Mouse (Mus musculus) lung, adult 2 months (tissue): ENCODE measurements around the gene Pi4k2b. TPM values are rescaled to one million over a fixed set of nuclear protein-coding genes. Genes with fewer than 3 reads are reported as not detected.

Experiments used
- DNase-seq: peaks from one replicate; pipeline ENCODE4 v3.0.0; 2022
- H3K4me1 ChIP-seq: fragments of 200-500 bp; 2 replicates; pipeline ENCODE4 v1.6.1; 2011; ENCODE audit warnings: low read length; ENCODE audit not compliant: control insufficient read depth, insufficient read depth
- H3K4me3 ChIP-seq: fragments of 200-500 bp; replicated peaks from 2 replicates; pipeline ENCODE3; 2011; ENCODE audit warnings: low read depth, mild to moderate bottlenecking, control low read depth, low read length; ENCODE audit errors: extremely low read depth
- CTCF ChIP-seq: fragments of 200-500 bp; IDR thresholded peaks from 2 replicates; pipeline ENCODE4 v1.5.1; 2011; ENCODE audit warnings: mild to moderate bottlenecking, low read length, control low read depth; ENCODE audit not compliant: insufficient read depth
- POLR2A ChIP-seq: fragments of 200-500 bp; IDR thresholded peaks from 2 replicates; pipeline ENCODE4 v1.6.1; 2011; ENCODE audit warnings: low read depth, mild to moderate bottlenecking, control low read depth, low read length, borderline replicate concordance; ENCODE audit errors: extremely low read depth
- WGBS: fragments of 180-500 bp; shearing (Covaris S2); methylation state at CpG from one replicate; pipeline ENCODE4 v1.1.7; 2018; 5-methylcytosine and 5-hydroxymethylcytosine counted together
- polyA plus RNA-seq: library from polyadenylated mRNA; depleted of rRNA; stranded (reverse); fragments of >200 nt; gene quantifications from 2 replicates; pipeline ENCODE4 v1.2.3, GENCODE M21; 2012; rRNA removed

Pi4k2b gene
- polyA plus RNA-seq, 1 experiment = 72.4 TPM

GRCm38 (mm10) chr5:52805801-52806200, 64.4 kb downstream of the Pi4k2b start:
- H3K4me1 ChIP-seq = no peaks in the 10 kb centered on the region
- no peak for DNase-seq
- H3K4me3 ChIP-seq = no peak overlapping the region
- 78% methylated on average over 4 of the region's 4 CpGs for WGBS
- TF ChIP-seq CTCF (no peak), POLR2A (no peak)

GRCm38 (mm10) chr5:52806349-52806748, 65.0 kb downstream of the Pi4k2b start:
- DNase-seq = no peak
- TF ChIP-seq POLR2A (no peak), CTCF (no peak)
- Histone ChIP-seq H3K4me1 (no peaks in the 10 kb centered on the region), H3K4me3 (no peak overlapping the region)
- 78% methylated on average over 8 of the region's 8 CpGs for WGBS

- DNase-seq = no peak
- Histone ChIP-seq H3K4me3 (no peak overlapping the region), H3K4me1 (no peaks in the 10 kb centered on the region)
- 81% methylated on average over 7 of the region's 7 CpGs for WGBS
- TF ChIP-seq CTCF (no peak), POLR2A (no peak)
These were observed 65.7 kb downstream of the Pi4k2b start for GRCm38 (mm10) chr5:52807030-52807429.

GRCm38 (mm10) chr5:52810446-52810845, 69.1 kb downstream of the Pi4k2b start:
- H3K4me1 ChIP-seq = no peaks in the 10 kb centered on the region
- no peak for TF ChIP-seq POLR2A
- TF ChIP-seq CTCF = no peak
- 95% methylated on average over 6 of the region's 6 CpGs for WGBS
- DNase-seq = no peak
- no peak overlapping the region for H3K4me3 ChIP-seq

- TF ChIP-seq CTCF (no peak), POLR2A (no peak)
- H3K4me1 ChIP-seq = no peaks in the 10 kb centered on the region
- DNase-seq = no peak
- 88% methylated on average over 14 of the region's 14 CpGs for WGBS
- no peak overlapping the region for H3K4me3 ChIP-seq
These were observed 69.7 kb downstream of the Pi4k2b start for GRCm38 (mm10) chr5:52811056-52811455.

GRCm38 (mm10) chr5:52812456-52812855, 71.1 kb downstream of the Pi4k2b start:
- Histone ChIP-seq H3K4me3 (no peak overlapping the region), H3K4me1 (no peaks in the 10 kb centered on the region)
- 92% methylated on average over 10 of the region's 10 CpGs for WGBS
- no peak for DNase-seq
- TF ChIP-seq POLR2A (no peak), CTCF (no peak)

- DNase-seq = no peak
- Histone ChIP-seq H3K4me1 (no peaks in the 10 kb centered on the region), H3K4me3 (no peak overlapping the region)
- no peak for TF ChIP-seq POLR2A
- no peak for TF ChIP-seq CTCF
- WGBS = 94% methylated on average over 7 of the region's 7 CpGs
These were observed 71.9 kb downstream of the Pi4k2b start for GRCm38 (mm10) chr5:52813312-52813711.

- WGBS = 90% methylated on average over 7 of the region's 7 CpGs
- no peaks in the 10 kb centered on the region for H3K4me1 ChIP-seq
- DNase-seq = no peak
- TF ChIP-seq POLR2A (no peak), CTCF (no peak)
- no peak overlapping the region for H3K4me3 ChIP-seq
These were observed 77.3 kb downstream of the Pi4k2b start for GRCm38 (mm10) chr5:52818676-52819075.

Other genes with a start within 250 kb of the Pi4k2b start
- gene Lgi2, start 175.1 kb upstream of the Pi4k2b start, polyA plus RNA-seq = 1.6 and 2.0 TPM in 2 replicates
- 4.8 and 7.2 TPM in 2 replicates for gene Sepsecs, start 71.9 kb upstream of the Pi4k2b start, polyA plus RNA-seq
- gene Zcchc4, start 33.8 kb downstream of the Pi4k2b start, polyA plus RNA-seq = 4.8 and 7.2 TPM in 2 replicates
- gene Anapc4, start 92.4 kb downstream of the Pi4k2b start, polyA plus RNA-seq = 13.7 and 29.9 TPM in 2 replicates